Mouse (Mus musculus) heart, postnatal 4 days (tissue): Measurements from ENCODE around the gene 2210408I21Rik. TPM values are rescaled to one million over a fixed set of nuclear protein-coding genes. Genes with fewer than 3 reads are reported as not detected.

Source experiments
- DNase-seq: peaks from one replicate; pipeline ENCODE4 v3.0.0; 2021
- total RNA-seq, 2 experiments: library from RNA; stranded (reverse); gene quantifications; 2 replicates each; pipeline ENCODE4 v1.2.3; 2021

2210408I21Rik gene
- total RNA-seq, 2 experiments from 2014 or later = 6.9 to 7.4 TPM

- no peak for DNase-seq
Measured at GRCm38 (mm10) chr13:77278659-77279413, 143.5 kb downstream of the 2210408I21Rik start.

GRCm38 (mm10) chr13:77295519-77295918 is 160.2 kb downstream of the 2210408I21Rik start:
- DNase-seq = no peak

- no peak for DNase-seq
Measured at GRCm38 (mm10) chr13:77324101-77324500, 188.8 kb downstream of the 2210408I21Rik start.

- DNase-seq = no peak
Measured at GRCm38 (mm10) chr13:77326174-77326959, 191.0 kb downstream of the 2210408I21Rik start.

GRCm38 (mm10) chr13:77342097-77342496 is 206.8 kb downstream of the 2210408I21Rik start:
- DNase-seq = no peak

- no peak for DNase-seq
Measured at GRCm38 (mm10) chr13:77385448-77385970, 250.2 kb downstream of the 2210408I21Rik start.

- DNase-seq = no peak
Measured at GRCm38 (mm10) chr13:77386001-77386400, 250.7 kb downstream of the 2210408I21Rik start.

- DNase-seq = no peak
Measured at GRCm38 (mm10) chr13:77388148-77388547, 252.8 kb downstream of the 2210408I21Rik start.

GRCm38 (mm10) chr13:77389209-77389608 is 253.9 kb downstream of the 2210408I21Rik start:
- DNase-seq = no peak

GRCm38 (mm10) chr13:77396374-77396773 is 261.0 kb downstream of the 2210408I21Rik start:
- no peak for DNase-seq

GRCm38 (mm10) chr13:77396981-77397380 is 261.6 kb downstream of the 2210408I21Rik start:
- DNase-seq = no peak

GRCm38 (mm10) chr13:77397646-77398045 is 262.3 kb downstream of the 2210408I21Rik start:
- DNase-seq = no peak

- DNase-seq = no peak
Measured at GRCm38 (mm10) chr13:77398477-77398876, 263.1 kb downstream of the 2210408I21Rik start.

- no peak for DNase-seq
Measured at GRCm38 (mm10) chr13:77400762-77401161, 265.4 kb downstream of the 2210408I21Rik start.

GRCm38 (mm10) chr13:77408530-77408929 is 273.2 kb downstream of the 2210408I21Rik start:
- DNase-seq = no peak

GRCm38 (mm10) chr13:77409804-77410203 is 274.5 kb downstream of the 2210408I21Rik start:
- no peak for DNase-seq

- no peak for DNase-seq
Measured at GRCm38 (mm10) chr13:77412829-77413228, 277.5 kb downstream of the 2210408I21Rik start.

GRCm38 (mm10) chr13:77450007-77450567 is 314.7 kb downstream of the 2210408I21Rik start:
- DNase-seq = no peak

- no peak for DNase-seq
Measured at GRCm38 (mm10) chr13:77470093-77470621, 334.8 kb downstream of the 2210408I21Rik start.

- DNase-seq = no peak
Measured at GRCm38 (mm10) chr13:77476420-77476819, 341.1 kb downstream of the 2210408I21Rik start.

GRCm38 (mm10) chr13:77478425-77479119 is 343.2 kb downstream of the 2210408I21Rik start:
- DNase-seq = no peak
